Mouse (Mus musculus) liver, adult 2 months (tissue): ENCODE results near the gene Dzip1l. TPM values are rescaled to one million over a fixed set of nuclear protein-coding genes. Genes with fewer than 3 reads are reported as not detected.

Experiments
- DNase-seq: peaks from one replicate; pipeline ENCODE4 v3.0.0-alpha.2; 2011; ENCODE audit warnings: low read depth, low spot score; ENCODE audit errors: extremely low read depth
- H3K27ac ChIP-seq: fragments of 200-500 bp; replicated peaks from 2 replicates; pipeline ENCODE4 v1.5.1; 2012; ENCODE audit warnings: low read depth, mild to moderate bottlenecking, control low read depth, inconsistent platforms, low read length; ENCODE audit not compliant: insufficient read depth
- H3K27me3 ChIP-seq: fragments of 200-500 bp; 2 replicates; pipeline ENCODE4 v1.6.1; 2012; ENCODE audit warnings: mild to moderate bottlenecking, moderate library complexity, low read length, inconsistent platforms; ENCODE audit not compliant: control insufficient read depth, insufficient read depth
- H3K36me3 ChIP-seq: fragments of 200-500 bp; 2 replicates; pipeline ENCODE4 v1.6.1; 2012; ENCODE audit warnings: low read length, inconsistent platforms; ENCODE audit not compliant: control insufficient read depth, insufficient read depth
- H3K4me1 ChIP-seq: fragments of 200-500 bp; 2 replicates; pipeline ENCODE4 v1.6.1; 2011; ENCODE audit warnings: low read length; ENCODE audit not compliant: control insufficient read depth, insufficient read depth
- H3K4me3 ChIP-seq: fragments of 200-500 bp; 2 replicates; pipeline ENCODE4 v1.5.1; 2011; ENCODE audit warnings: low read depth, mild to moderate bottlenecking, control low read depth, low read length, moderate library complexity; ENCODE audit not compliant: insufficient read depth
- H3K79me2 ChIP-seq: fragments of 200-500 bp; 2 replicates; pipeline ENCODE4 v1.6.1; 2012; ENCODE audit warnings: inconsistent platforms, mild to moderate bottlenecking, low read length, moderate library complexity; ENCODE audit not compliant: control insufficient read depth, insufficient read depth
- H3K9ac ChIP-seq: fragments of 200-500 bp; 2 replicates; pipeline ENCODE4 v1.6.1; 2012; ENCODE audit warnings: low read depth, mild to moderate bottlenecking, control low read depth, inconsistent platforms, low read length
- CTCF ChIP-seq: fragments of 200-500 bp; IDR thresholded peaks from 2 replicates; pipeline ENCODE4 v1.5.1; 2011; ENCODE audit warnings: low read depth, low read length, control low read depth
- POLR2A ChIP-seq: fragments of 200-500 bp; IDR thresholded peaks from 2 replicates; pipeline ENCODE4 v1.6.1; 2011; ENCODE audit warnings: low read length, control low read depth; ENCODE audit not compliant: insufficient read depth; ENCODE audit errors: extremely low read depth
- WGBS: fragments of 180-500 bp; shearing (Covaris S2); methylation state at CpG from one replicate; pipeline ENCODE4 v1.1.7; 2018; 5-methylcytosine and 5-hydroxymethylcytosine counted together
- polyA plus RNA-seq: library from polyadenylated mRNA; depleted of rRNA; stranded (reverse); fragments of >200 nt; gene quantifications from 2 replicates; pipeline ENCODE4 v1.2.3, GENCODE M21; 2012
- total RNA-seq: library from RNA; depleted of rRNA; stranded (reverse); fragments of >200 nt; gene quantifications from 2 replicates; pipeline ENCODE4 v1.2.3, GENCODE M21; 2014

The Dzip1l gene
- total and polyA plus RNA-seq, 2 experiments, result 0.20 to 0.46 TPM

DNA sequence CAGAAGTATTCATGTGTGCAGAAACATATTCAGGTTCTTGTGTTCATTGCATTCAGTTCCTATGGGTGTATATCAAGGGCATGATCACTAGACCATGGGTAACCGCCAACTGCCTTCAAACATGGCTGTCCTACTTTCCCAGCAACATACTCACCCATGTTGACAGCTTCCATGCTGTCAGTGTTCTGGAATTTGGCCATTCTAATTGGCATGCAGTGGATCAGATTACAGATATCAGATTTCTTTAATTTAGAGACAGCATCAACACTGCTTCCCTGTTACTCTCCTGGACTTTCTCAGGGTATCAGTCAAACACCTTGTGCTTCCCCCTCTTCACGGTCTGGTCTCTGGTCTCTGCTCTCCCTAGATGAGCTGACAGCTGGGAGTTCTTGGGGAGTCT, 25.7 kb upstream of the Dzip1l start:
- WGBS, result 78% methylated on average over 2 of the region's 2 CpGs
- H3K4me3 ChIP-seq, result no peak overlapping the region
- no peak for DNase-seq
- no peak overlapping the region for H3K9ac ChIP-seq
- H3K36me3 ChIP-seq, result no peaks in the 10 kb centered on the region
- no peak overlapping the region for H3K27ac ChIP-seq
- H3K4me1 ChIP-seq, result no peaks in the 10 kb centered on the region
- TF ChIP-seq CTCF, result no peak
- H3K27me3 ChIP-seq, result no peaks in the 10 kb centered on the region
- no peaks in the 10 kb centered on the region for H3K79me2 ChIP-seq

DNA sequence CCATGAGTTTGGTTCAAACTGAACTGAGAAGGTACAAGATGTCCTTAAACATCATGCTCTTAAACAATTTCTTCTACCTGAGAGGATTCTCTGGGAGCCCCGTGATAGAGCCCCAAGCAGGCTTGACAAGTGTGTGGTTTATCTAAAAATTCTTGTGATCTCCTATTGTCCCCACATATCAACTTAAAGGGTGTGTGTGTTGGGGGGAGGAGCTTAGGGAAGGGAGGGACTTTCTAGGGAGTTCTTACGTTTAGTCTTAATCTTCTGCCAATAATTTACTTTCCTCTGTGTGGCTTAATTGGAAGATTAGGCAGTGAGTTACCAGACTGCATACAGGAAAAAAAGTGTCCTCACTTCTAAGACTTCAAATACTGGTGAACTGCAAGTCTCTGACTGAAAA, 17.1 kb upstream of the Dzip1l start, which contains the start of gene A4gnt:
TSS of gene A4gnt (plus strand) at position 301 of the 400 bp plus-strand sequence.
- Histone ChIP-seq H3K27ac (no peak within 1 kb of the TSS), H3K9ac (no peak within 1 kb of the TSS), H3K36me3 (no peaks in the 10 kb centered on the region), H3K27me3 (no peaks in the 10 kb centered on the region), H3K4me1 (no peaks in the 10 kb centered on the region), H3K79me2 (no peaks in the 10 kb centered on the region), H3K4me3 (no peak within 1 kb of the TSS)
- TF ChIP-seq POLR2A (no peak), CTCF (no peak)
- no peak for DNase-seq
- 34% methylated on average over 2 of the region's 2 CpGs for WGBS

DNA sequence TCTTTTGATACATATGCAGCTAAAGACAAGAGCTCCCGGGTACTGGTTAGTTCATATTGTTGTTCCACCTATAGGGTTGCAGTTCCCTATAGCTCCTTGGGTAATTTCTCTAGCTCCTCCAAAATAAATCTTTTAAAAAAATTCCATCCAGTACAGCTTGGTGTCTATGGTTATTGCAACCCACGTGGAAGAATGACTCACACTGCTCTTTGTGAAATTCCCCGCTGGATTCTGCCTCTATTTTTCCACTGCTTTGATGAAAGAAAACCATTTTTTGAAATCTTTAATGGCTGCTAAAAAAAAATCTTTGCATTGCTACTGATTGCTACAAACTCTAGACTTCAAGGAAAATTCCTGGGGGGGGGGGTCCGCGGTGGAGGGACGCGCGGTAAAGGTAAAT, 9.6 kb upstream of the Dzip1l start:
- H3K4me3 ChIP-seq, result no peak overlapping the region
- H3K4me1 ChIP-seq, result no peaks in the 10 kb centered on the region
- no peak for DNase-seq
- 0 out of 2 replicates have a peak, but pooled peaks cover 2% of the 10 kb centered on the region for H3K27me3 ChIP-seq
- H3K36me3 ChIP-seq, result no peaks in the 10 kb centered on the region
- H3K27ac ChIP-seq, result no peak overlapping the region
- 92% methylated on average over 8 of the region's 8 CpGs for WGBS
- no peak for TF ChIP-seq POLR2A
- TF ChIP-seq CTCF, result no peak
- no peaks in the 10 kb centered on the region for H3K79me2 ChIP-seq
- no peak overlapping the region for H3K9ac ChIP-seq

DNA sequence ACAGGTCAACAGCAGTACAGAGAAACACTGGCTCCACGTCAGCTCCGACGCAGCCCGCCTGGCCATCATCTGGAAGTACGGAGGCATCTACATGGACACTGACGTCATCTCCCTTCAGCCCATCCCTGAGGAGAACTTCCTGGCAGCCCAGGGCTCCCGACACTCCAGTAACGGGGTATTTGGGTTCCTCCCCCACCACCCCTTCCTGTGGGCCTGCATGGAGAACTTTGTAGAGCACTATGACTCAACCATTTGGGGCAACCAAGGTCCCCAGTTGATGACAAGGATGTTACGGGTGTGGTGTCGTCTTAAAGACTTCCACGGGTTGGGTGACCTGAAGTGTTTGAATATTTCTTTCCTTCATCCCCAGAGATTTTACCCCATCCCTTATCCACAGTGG, 9.1 kb upstream of the Dzip1l start:
- Histone ChIP-seq H3K36me3 (no peaks in the 10 kb centered on the region), H3K4me3 (no peak overlapping the region), H3K79me2 (no peaks in the 10 kb centered on the region), H3K27ac (no peak overlapping the region), H3K27me3 (0 out of 2 replicates have a peak, but pooled peaks cover 2% of the 10 kb centered on the region), H3K4me1 (no peaks in the 10 kb centered on the region), H3K9ac (no peak overlapping the region)
- DNase-seq, result no peak
- WGBS, result 84% methylated on average over 11 of the region's 11 CpGs
- TF ChIP-seq POLR2A (no peak), CTCF (no peak)

DNA sequence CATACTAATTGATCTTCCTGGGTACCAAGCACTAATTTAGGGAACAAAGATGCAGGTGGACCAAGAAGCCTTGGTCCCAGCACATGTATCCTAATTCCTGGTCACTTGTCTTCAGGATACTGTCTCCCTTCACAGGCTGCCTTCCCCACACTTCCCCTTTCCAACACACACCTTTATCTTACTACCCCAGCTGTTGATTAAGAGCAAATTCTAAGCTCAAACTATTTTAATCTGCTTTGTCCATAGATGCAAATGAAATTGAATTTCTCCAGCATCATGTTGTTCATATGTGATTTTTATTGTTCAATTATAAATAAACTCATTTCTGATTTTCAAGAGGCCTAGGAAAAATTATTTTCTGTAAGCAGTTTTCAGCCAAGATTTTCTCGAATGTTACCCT, 7.3 kb upstream of the Dzip1l start:
- Histone ChIP-seq H3K4me3 (no peak overlapping the region), H3K9ac (no peak overlapping the region), H3K27me3 (0 out of 2 replicates have a peak, but pooled peaks cover 2% of the 10 kb centered on the region), H3K27ac (no peak overlapping the region), H3K4me1 (no peaks in the 10 kb centered on the region), H3K36me3 (no peaks in the 10 kb centered on the region), H3K79me2 (no peaks in the 10 kb centered on the region)
- no peak for DNase-seq
- WGBS, result 70% methylated on average over 1 of the region's 1 CpGs
- no peak for TF ChIP-seq CTCF
- no peak for TF ChIP-seq POLR2A

DNA sequence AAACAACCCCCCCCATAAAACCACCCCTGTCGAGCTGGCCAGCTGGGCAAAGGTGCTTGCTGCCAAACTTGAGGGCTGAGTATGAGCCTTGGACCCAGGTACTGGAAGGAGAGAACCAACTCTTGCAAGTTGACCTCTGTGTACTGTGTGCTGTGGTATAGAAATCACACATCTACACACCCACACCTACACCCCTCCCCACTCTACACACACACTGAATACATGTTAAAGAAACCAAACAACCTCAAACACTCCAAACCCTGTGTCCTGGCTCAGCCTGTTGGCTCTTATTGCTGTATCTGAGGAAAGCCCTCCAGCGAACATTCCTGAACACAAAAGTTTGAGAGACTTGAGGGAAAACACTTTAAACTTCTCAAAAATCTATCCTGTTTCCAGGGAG, 6.3 kb upstream of the Dzip1l start:
- H3K4me1 ChIP-seq, result no peaks in the 10 kb centered on the region
- H3K27me3 ChIP-seq, result 0 out of 2 replicates have a peak, but pooled peaks cover 2% of the 10 kb centered on the region
- no peak for TF ChIP-seq CTCF
- no peak for TF ChIP-seq POLR2A
- no peak overlapping the region for H3K27ac ChIP-seq
- H3K36me3 ChIP-seq, result no peaks in the 10 kb centered on the region
- H3K79me2 ChIP-seq, result no peaks in the 10 kb centered on the region
- no peak overlapping the region for H3K9ac ChIP-seq
- 52% methylated on average over 2 of the region's 2 CpGs for WGBS
- no peak for DNase-seq
- no peak overlapping the region for H3K4me3 ChIP-seq
